ENCODE assay signal across 1 mouse cellular context in the genomic region with DNA sequence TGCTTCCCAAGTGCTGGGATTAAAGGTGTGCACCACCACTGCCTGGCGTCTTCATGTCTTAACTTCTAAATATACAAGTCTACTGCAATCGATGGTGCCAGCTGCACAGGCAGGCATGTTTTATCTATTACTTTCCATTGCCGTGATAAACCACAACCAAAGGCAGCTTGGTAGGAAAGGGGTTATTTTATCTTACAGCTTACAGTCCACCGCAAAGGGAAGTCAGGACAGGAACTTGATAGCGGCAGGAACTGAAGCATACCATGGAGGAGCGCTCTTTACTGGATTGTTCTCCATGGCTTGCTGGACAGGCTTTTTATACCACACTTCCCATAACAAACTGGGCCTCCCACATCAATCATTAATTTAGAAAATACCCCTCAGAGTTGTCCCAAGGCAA.
TF ChIP-seq lines count a peak whose summit lies in the region.

No protein-coding gene starts in this region.

TF ChIP-seq in MEL, 35 proteins besides CTCF, POLR2A, EP300 and RAD21 (continued from another document):
- TF ChIP-seq USF1 (IDR thresholded peaks at IDR 0.05; ENCODE audit: low read depth, low read length) (no peak), CHD2 (IDR thresholded peaks at IDR 0.05; ENCODE audit: low read length) (no peak; the same call in 1 of the 2 replicates), MEF2A (IDR thresholded peaks at IDR 0.05; ENCODE audit: extremely low read depth, insufficient replicate concordance, low read depth, low read length, poor library complexity, severe bottlenecking) (peak; percentile 93), ELF1 (IDR thresholded peaks at IDR 0.05; ENCODE audit: low read depth, low read length) (peak; percentile 77), E2F4 (IDR thresholded peaks at IDR 0.05; ENCODE audit: borderline replicate concordance, low read depth, low read length) (no peak; the same call in 1 of the 2 replicates), GATA1 (IDR thresholded peaks at IDR 0.05; ENCODE audit: low read depth, low read length) (peak; percentile 100), ZKSCAN1 (IDR thresholded peaks at IDR 0.05; ENCODE audit: low read depth, low read length) (no peak), TAL1 (IDR thresholded peaks at IDR 0.05; ENCODE audit: low read length) (peak; percentile 99), BHLHE40 (IDR thresholded peaks at IDR 0.05; ENCODE audit: borderline replicate concordance, low read depth, low read length) (peak; percentile 94), ZC3H11A (IDR thresholded peaks at IDR 0.05; ENCODE audit: low read depth, low read length) (no peak), MAX (IDR thresholded peaks at IDR 0.05; ENCODE audit: low read length) (peak; percentile 63), GABPA (IDR thresholded peaks at IDR 0.05; ENCODE audit: low read depth, low read length) (no peak), HCFC1 (IDR thresholded peaks at IDR 0.05; ENCODE audit: low read depth, low read length) (peak; percentile 75), NRF1 (IDR thresholded peaks at IDR 0.05; ENCODE audit: insufficient read depth, low read depth, low read length, poor library complexity, severe bottlenecking) (no peak), SMC3 (IDR thresholded peaks at IDR 0.05; ENCODE audit: low read depth, low read length) (no peak; the same call in 1 of the 2 replicates), CHD1 (IDR thresholded peaks at IDR 0.05; ENCODE audit: low read depth, low read length) (no peak), MYB (IDR thresholded peaks at IDR 0.05; ENCODE audit: low read depth, low read length) (peak; percentile 94), KAT2A (conservative IDR thresholded peaks at IDR 0.05; ENCODE audit: low read depth, low read length) (no peak), TCF12 (IDR thresholded peaks at IDR 0.05; ENCODE audit: low read depth, low read length) (peak; percentile 100), POLR2AphosphoS2 (IDR thresholded peaks at IDR 0.05; ENCODE audit: low read length) (0 out of 2 replicates have a peak, but pooled peaks have one; percentile 79), MYC (IDR thresholded peaks at IDR 0.05; ENCODE audit: low read depth, low read length) (peak; percentile 96), JUND (IDR thresholded peaks at IDR 0.05; ENCODE audit: low read depth, low read length) (peak; percentile 91), SIN3A (IDR thresholded peaks at IDR 0.05; ENCODE audit: low read length) (peak; percentile 98), RCOR1 (IDR thresholded peaks at IDR 0.05; ENCODE audit: low read depth, low read length) (peak; percentile 100), MXI1 (IDR thresholded peaks at IDR 0.05; ENCODE audit: low read depth, low read length) (peak; percentile 88), UBTF (IDR thresholded peaks at IDR 0.05; ENCODE audit: borderline replicate concordance, insufficient read depth, low read depth, low read length) (peak; percentile 96; the same call in 1 of the 2 replicates), MAFK (IDR thresholded peaks at IDR 0.05; ENCODE audit: borderline replicate concordance, low read depth, low read length) (peak; percentile 98), TBP (IDR thresholded peaks at IDR 0.05; ENCODE audit: low read depth, low read length) (peak; percentile 97), ZNF384 (IDR thresholded peaks at IDR 0.05; ENCODE audit: low read depth, low read length) (peak; percentile 74), USF2 (IDR thresholded peaks at IDR 0.05; ENCODE audit: borderline replicate concordance in 1 of 2, insufficient read depth in 1 of 2, low read depth in 1 of 2, low read length in 2 of 2) (no peak), POLR2AphosphoS5 (IDR thresholded peaks at IDR 0.05; ENCODE audit: borderline replicate concordance, low read depth, low read length) (peak; percentile 81; the same call in 1 of the 2 replicates), MAZ (IDR thresholded peaks at IDR 0.05; ENCODE audit: low read depth, low read length) (peak; percentile 72; the same call in 1 of the 2 replicates)
TF ChIP-seq in MEL: peak in this region for 23.
